Mouse (Mus musculus): ENCODE results near the gene Sstr4.

GRCm38 (mm10) chr2:148371743-148372630 is 23.2 kb upstream of the Sstr4 start:
- TF ChIP-seq POLR2A (IDR thresholded peaks at IDR 0.05; ENCODE audit: control insufficient read depth, low read depth, low read length) (no peak), CTCF (IDR thresholded peaks at IDR 0.05; ENCODE audit: control insufficient read depth, insufficient read depth, insufficient replicate concordance, low read depth, low read length) (no peak)
